Mouse (Mus musculus): ENCODE results near the gene Muc5b.

Muc5b gene

GRCm38 (mm10) chr7:141902791-141903190 lies 63.9 kb downstream of the Muc5b start:
- no peak for DNase-seq (ENCODE audit: low spot score)

GRCm38 (mm10) chr7:141908591-141908990 lies 69.7 kb downstream of the Muc5b start:
- no peak for DNase-seq (ENCODE audit: low spot score)

- no peak for DNase-seq (ENCODE audit: low spot score)
Measured at GRCm38 (mm10) chr7:141911305-141911704, 72.4 kb downstream of the Muc5b start.

GRCm38 (mm10) chr7:141918407-141918806 lies 79.5 kb downstream of the Muc5b start, which contains the start of gene Tollip:
Gene Tollip (minus strand): TSS chr7:141918507.
- no peak for DNase-seq (ENCODE audit: low spot score)
